Mouse (Mus musculus) C2C12 (cell line): Measurements from ENCODE around the gene Ier5l. TPM values are rescaled to one million over a fixed set of nuclear protein-coding genes. Genes with fewer than 3 reads are reported as not detected.

Source experiments
- H3K27me3 ChIP-seq: one replicate; pipeline ENCODE4 v1.6.1; 2011; ENCODE audit not compliant: control insufficient read depth, insufficient read depth, insufficient read length
- H3K36me3 ChIP-seq: one replicate; pipeline ENCODE4 v1.6.1; 2011; ENCODE audit not compliant: control insufficient read depth, insufficient read depth
- H3K4me3 ChIP-seq: one replicate; pipeline ENCODE4 v1.5.1; 2011; ENCODE audit warnings: mild to moderate bottlenecking, control low read depth; ENCODE audit not compliant: poor library complexity, insufficient read depth, severe bottlenecking
- H3K79me2 ChIP-seq: one replicate; pipeline ENCODE4 v1.6.1; 2011; ENCODE audit not compliant: control insufficient read depth, insufficient read depth
- H3K79me3 ChIP-seq: one replicate; pipeline ENCODE4 v1.6.1; 2011; ENCODE audit warnings: low read depth, control low read depth
- H3ac ChIP-seq: one replicate; pipeline ENCODE3; 2011; ENCODE audit warnings: low read depth; ENCODE audit not compliant: control insufficient read depth, insufficient read length
- CEBPB ChIP-seq: IDR thresholded peaks from one replicate; pipeline ENCODE4 v1.6.1; 2011; ENCODE audit warnings: low read depth, mild to moderate bottlenecking, control low read depth, moderate library complexity
- CTCF ChIP-seq: IDR thresholded peaks from one replicate; pipeline ENCODE4 v1.5.1; 2011; ENCODE audit not compliant: control insufficient read depth, insufficient read depth, insufficient read length
- FOSL1 ChIP-seq: IDR thresholded peaks from one replicate; pipeline ENCODE4 v1.8.0; 2011; ENCODE audit warnings: mild to moderate bottlenecking, low read length; ENCODE audit not compliant: poor library complexity, insufficient read depth, severe bottlenecking
- MAX ChIP-seq: IDR thresholded peaks from one replicate; pipeline ENCODE4 v1.6.1; 2011; ENCODE audit warnings: mild to moderate bottlenecking, control low read depth
- MYOD1 ChIP-seq: IDR thresholded peaks from one replicate; pipeline ENCODE4 v1.6.1; 2011; ENCODE audit warnings: low read depth; ENCODE audit not compliant: control insufficient read depth, insufficient read length
- MYOG ChIP-seq: IDR thresholded peaks from one replicate; pipeline ENCODE4 v1.6.1; 2011; ENCODE audit not compliant: control insufficient read depth, insufficient read length; ENCODE audit errors: extremely low read depth
- USF1 ChIP-seq: IDR thresholded peaks from one replicate; pipeline ENCODE4 v1.6.1; 2011; ENCODE audit warnings: low read depth, mild to moderate bottlenecking, control low read depth, moderate library complexity
- polyA plus RNA-seq: library from polyadenylated mRNA; unstranded; fragments of >200 nt; fragmentation: generic; extraction: Trizol; gene quantifications from one replicate; pipeline ENCODE4 v1.2.1, GENCODE M21; 2012; ENCODE audit warnings: missing spikeins

The Ier5l gene
- polyA plus RNA-seq, 1 experiment, result 61.4 TPM

DNA sequence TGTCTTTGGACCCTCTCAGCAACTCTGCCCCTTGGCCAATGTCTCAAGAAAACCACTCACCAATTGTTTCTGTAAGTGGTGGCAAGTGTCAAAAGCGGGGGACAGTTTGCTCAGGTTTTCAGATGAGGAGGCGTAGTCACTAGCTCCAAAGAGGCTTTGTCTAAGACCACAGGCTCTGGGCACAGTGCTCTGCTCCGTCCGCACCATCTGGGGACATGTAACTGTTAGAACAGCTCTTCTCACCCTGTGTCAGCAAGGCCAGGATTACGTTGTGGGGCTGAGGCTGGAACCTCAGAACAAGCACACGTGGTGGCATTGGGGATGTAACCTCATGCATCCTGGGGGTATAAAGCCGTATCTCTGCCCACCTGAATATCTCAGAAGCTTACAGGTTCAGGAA is 1.4 kb upstream of the Ier5l start:
- no peak overlapping the region for H3ac ChIP-seq
- peaks cover 29% of the 10 kb centered on the region for H3K79me2 ChIP-seq
- H3K79me3 ChIP-seq, result peaks cover 14% of the 10 kb centered on the region
- no peak overlapping the region for H3K4me3 ChIP-seq
- H3K27me3 ChIP-seq, result no peaks in the 10 kb centered on the region
- no peak for TF ChIP-seq MYOG
- TF ChIP-seq FOSL1, result no peak
- H3K36me3 ChIP-seq, result no peaks in the 10 kb centered on the region

DNA sequence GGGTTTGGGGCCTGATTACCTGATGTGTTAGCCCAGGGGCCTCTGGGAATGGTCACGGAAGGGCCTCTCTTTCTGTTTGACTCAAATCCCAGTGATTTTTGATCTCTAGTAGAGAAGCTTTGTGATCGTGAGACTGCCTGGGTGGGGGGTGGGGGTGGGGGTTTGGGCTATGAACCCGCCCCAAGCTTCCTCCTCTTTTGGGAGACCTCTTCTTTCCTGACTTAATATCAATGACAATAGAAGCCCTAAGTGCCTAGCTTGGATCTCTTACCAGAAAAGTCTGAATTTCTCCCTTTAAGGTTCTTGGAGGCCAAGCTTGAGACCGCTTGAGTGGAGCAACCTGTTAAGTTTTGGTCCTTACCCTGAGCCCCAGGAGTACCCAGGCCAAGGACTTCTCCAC is 757 bp upstream of the Ier5l start:
- no peak for TF ChIP-seq MAX
- TF ChIP-seq CEBPB, result no peak
- no peak for TF ChIP-seq MYOG
- TF ChIP-seq USF1, result no peak
- TF ChIP-seq MYOD1, result no peak
- TF ChIP-seq CTCF, result no peak
- no peak for TF ChIP-seq FOSL1
- Histone ChIP-seq H3K4me3 (no peak overlapping the region), H3K79me2 (peaks cover 34% of the 10 kb centered on the region), H3K79me3 (peaks cover 14% of the 10 kb centered on the region), H3K36me3 (no peaks in the 10 kb centered on the region), H3K27me3 (no peaks in the 10 kb centered on the region), H3ac (no peak overlapping the region)

DNA sequence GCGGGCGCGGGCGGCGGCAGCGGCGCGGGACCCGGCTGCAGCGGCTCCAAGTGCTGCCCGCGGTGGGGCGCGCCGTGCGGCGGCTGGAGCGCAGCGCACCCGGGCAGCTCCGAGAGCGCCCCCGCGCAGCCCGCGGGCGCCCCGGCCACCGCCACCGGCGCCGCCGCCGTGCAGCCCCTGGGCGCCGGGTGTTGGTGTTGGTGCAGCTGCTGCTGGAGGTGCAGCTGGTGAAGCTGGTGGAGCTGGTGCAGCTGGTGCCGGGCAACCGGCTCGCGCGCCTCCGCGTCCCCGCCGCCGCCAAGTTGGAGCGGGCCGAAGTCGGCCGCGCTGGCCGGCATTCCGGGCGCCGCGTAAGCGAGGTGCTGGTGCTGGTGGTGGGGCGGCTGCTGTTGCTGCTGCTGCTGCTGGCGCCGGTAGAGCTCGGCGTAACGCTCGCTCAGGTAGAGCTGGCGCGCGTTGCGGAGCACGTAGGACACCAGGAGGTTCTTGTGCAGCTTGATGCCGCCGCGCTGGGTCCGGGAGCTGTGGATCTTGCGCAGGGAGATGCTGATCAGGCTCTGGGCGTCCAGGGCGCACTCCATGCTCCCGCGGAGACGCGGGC is 488 bp downstream of the Ier5l start:
- peak overlapping the region; percentile 87 for H3K4me3 ChIP-seq
- H3ac ChIP-seq, result peak overlapping the region; percentile 69
- H3K27me3 ChIP-seq, result no peaks in the 10 kb centered on the region
- H3K36me3 ChIP-seq, result no peaks in the 10 kb centered on the region
- no peak for TF ChIP-seq MAX
- TF ChIP-seq MYOD1, result no peak
- TF ChIP-seq FOSL1, result no peak
- TF ChIP-seq MYOG, result no peak
- peak; percentile 57 for TF ChIP-seq CTCF
- no peak for TF ChIP-seq USF1
- H3K79me2 ChIP-seq, result peaks cover 34% of the 10 kb centered on the region
- peaks cover 14% of the 10 kb centered on the region for H3K79me3 ChIP-seq

GRCm38 (mm10) chr2:30472731-30473351 is 1.2 kb downstream of the Ier5l start:
- peaks cover 34% of the 10 kb centered on the region for H3K79me2 ChIP-seq
- H3K36me3 ChIP-seq, result no peaks in the 10 kb centered on the region
- H3K27me3 ChIP-seq, result no peaks in the 10 kb centered on the region
- peak overlapping the region; percentile 87 for H3K4me3 ChIP-seq
- TF ChIP-seq MYOG (no peak), USF1 (no peak), MYOD1 (no peak), MAX (no peak), CEBPB (no peak), CTCF (no peak), FOSL1 (no peak)
- peaks cover 14% of the 10 kb centered on the region for H3K79me3 ChIP-seq
- H3ac ChIP-seq, result peak overlapping the region; percentile 69

DNA sequence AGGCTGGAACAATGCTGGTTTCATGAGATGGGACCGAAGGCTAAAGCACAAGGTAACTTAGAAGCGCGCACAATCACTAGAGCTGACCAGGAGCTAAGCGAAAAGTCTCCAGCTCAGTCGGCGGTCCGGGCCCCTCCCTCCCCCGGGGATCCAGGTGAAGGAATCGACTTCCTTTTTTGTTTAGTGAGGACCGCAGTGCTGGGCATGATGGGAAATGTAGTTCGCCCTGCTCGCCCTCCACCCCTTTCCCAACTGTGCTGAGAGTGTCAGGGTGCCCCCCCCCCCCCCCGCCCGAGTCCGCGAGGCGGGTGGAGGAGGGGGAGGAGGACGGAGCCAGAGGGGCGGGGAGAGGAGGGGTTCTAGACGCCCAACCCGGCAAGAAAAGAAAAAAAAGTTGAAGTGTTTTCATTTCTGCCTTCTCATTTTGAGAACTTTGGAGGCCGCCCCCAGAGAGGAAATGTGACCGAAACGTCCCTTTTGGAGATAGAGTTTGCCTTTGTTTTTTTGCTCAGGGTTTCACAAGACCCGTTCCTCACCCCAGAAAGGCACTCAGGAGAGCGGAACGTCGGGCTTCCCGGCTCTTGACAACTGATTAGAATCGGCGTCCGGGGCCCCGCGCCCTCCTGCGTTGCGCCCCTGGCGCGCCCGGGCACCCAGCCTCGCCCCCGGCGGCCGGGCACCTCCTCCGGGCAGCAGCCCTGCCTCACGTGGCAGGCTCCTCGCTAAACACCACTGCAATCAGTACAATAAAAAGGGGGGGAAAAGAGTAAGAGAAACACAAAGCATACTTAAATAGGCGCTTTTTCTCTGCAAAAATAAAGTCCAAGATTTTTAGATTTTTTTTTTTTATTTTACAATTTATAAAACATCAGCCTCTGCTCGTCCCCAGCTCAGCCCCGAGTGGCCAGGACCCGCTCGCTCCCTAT is 2.0 kb downstream of the Ier5l start:
- Histone ChIP-seq H3K79me2 (peaks cover 34% of the 10 kb centered on the region), H3K27me3 (no peaks in the 10 kb centered on the region), H3K36me3 (no peaks in the 10 kb centered on the region), H3K79me3 (peaks cover 14% of the 10 kb centered on the region), H3K4me3 (peak overlapping the region; percentile 87), H3ac (peak overlapping the region; percentile 80)
- TF ChIP-seq USF1 (no peak), MAX (peak; percentile 19)
